Mouse (Mus musculus): Measurements from ENCODE around the gene Ovol1.

Ovol1 gene

DNA sequence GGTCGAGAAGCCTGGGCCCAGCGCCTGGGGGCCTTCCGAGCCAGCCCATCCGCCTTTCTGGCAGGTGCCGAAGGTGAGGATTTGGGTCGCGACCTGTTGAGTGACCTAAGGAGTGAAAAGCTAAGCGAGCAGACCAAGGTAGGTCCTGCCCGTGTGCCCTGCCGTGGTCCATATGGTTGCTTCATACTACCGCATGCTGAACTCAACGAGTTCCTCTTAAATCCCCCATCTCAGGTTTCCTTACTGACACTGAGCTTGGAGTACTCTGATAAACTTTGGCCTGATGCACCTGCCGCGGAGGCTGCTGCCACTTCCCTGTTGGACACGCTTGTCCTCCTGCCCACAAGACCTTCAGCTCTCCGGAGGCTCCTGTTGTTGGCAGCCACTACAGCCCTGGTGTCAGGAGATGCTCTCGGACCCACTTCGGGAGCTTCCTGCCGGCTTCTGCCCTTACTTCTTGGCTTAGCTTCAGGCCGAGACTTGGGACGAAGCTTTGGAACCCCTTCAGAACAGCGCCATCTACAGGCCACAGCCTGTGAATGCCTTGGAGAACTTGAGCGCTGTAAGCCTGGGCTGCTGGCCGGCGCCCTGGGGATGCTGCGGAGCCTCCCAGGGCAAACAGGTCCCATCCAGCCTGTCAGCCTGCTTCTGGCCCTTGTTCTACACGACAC lies 8.2 kb upstream of the Ovol1 start:
- DNase-seq (ENCODE audit: low spot score) = peak; percentile 90

DNA sequence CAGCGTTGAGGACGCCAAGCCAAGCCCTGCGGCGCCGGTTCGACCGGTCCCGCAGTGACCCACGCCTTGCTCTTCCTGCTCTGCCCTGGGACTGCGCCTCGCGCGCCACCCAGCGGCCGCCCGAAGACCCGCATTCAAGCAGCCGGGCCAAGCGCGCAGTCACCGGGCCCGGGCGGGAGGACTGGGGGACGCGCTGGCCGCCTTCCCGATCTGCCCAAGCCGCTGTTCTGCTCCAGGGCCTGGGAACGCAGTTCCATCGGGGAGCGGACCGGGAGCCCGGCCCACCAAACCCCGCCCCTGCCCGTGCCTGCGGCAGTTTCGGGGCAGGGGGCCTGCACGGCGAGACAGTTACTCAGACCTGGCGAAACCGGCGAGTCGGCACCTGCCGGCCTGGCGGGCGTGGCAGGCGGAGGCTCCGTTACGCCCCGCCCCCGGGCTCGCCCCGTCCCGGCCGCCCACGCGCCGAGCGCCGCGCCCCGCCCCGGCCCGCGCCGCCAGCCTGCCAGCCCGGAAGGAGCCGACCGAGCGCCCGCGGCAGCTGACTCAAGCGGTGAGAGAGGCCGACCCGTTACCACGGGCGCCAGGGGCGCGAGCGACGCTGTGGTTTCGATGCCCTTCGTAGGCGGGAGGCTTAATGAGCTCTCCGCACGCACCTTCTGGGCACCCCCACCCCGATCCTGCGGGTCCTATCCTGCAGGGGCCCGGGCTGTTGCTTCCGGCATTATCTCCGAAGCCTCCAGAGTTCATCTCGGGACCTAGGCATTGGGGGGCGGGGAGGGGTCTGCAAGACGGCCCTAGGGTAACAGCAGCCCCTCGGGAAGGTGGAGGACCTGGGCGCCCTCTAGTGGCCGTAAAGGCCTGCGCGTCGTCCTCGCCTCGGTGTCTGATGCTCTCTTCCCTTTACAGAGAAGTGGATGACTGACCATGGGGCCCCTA lies 7.4 kb upstream of the Ovol1 start, which contains the start of gene Ap5b1:
Ap5b1 (plus strand) TSS at position 492 of the 936 bp plus-strand sequence.
- DNase-seq (ENCODE audit: low spot score) = peak; percentile 91

DNA sequence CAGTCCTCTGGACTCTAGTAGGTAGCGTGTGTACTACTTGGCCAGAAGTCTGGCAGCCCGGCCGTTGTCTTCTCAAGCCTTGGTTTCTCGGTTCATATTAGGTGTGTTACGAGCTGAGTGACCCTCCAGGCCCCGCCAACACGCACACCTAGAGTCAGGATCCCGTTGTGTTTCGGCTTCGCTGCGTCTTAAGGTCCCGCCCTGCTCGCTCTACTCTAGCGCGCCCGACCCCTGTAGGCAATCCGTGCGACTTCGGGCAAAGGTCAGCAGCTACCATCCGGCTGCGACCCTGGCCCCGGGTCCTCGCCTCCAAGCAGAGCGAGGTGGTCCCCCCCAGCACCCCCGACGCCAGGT lies 6.7 kb upstream of the Ovol1 start:
- no peak for DNase-seq (ENCODE audit: low spot score)

DNA sequence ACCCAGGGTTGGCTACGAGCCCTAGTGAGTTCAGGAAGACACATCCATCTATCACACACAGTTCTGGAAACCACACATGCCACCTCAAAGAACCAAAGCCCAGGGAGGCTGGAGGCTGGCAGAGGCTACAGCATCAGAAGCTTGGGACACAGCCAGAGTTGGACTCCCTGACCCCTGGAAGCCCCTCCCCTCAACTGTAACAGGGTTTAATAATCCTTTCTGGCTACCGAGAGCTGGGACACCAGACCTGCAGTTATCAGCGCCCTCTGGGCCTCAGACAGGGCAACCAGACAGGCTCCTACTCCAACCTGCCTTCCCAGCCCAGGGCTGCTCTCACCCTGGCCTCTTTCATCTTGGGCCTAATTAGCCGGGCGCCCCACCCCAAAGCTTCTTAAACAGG lies 5.9 kb upstream of the Ovol1 start:
- DNase-seq (ENCODE audit: low spot score) = no peak

DNA sequence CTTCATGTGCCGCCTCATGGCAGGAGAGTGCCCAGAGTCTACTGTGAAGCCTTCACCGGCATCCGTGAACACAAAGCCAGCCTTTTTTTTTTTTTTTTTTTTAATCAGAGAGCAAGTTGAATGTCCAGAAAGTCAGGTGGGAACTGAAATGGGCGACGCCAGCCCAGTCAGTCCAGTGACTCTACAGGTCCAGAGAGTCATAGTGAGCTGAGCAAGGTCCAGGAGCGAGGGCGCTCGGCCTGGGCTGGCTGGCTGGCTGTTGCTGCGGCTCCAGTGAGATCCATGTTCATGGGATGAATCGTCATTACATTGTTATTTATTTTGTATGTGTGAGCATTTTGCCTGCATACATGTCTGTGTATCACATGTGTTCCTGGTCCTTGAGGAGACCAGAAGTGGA lies 2.3 kb upstream of the Ovol1 start:
- no peak for DNase-seq (ENCODE audit: low spot score)

DNA sequence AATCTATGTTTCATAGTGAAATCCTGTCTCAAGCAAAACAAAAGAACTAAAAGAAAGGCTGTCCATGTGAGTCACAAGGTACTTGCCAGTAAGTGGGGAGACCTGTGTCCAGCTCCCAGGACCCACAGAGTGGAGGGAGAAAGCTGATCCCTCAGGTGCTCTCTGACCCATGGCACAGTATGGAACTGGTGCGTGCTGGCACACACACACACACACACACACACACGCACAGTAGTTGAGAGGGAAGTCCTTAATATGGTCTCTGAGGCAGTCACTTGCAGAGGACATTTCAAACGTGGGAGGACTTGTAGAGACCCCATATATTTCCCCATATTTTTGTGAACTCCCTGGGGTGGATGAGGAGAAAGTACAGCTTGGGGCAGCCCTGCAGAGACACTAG lies 1.4 kb upstream of the Ovol1 start:
- no peak for DNase-seq (ENCODE audit: low spot score)

DNA sequence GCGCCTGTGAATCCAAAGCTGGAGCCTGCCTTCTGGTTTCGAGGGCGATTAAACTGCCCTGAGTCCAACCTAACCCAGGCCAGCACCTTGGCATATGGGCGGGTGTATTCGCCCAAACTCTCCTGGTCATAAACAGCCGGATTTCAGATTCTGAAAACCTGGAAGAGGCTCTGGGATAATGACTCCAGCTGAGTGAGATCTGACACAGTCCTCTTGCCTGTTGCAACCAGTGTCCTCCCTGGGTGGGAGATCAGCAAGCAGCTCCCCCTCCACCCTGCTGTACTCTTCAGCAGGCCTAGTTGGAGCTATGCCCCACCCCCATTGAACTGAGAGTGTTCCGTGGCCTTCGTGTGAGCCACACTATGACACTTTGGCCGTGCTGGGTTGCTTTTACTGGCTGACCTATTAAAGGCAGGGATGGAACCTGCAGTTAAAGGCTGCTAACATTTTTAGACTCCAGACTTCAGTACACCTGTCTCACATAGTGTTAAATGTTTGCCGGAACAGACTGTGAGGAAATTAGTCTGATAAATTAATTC lies 875 bp upstream of the Ovol1 start:
- no peak for DNase-seq (ENCODE audit: low spot score)

DNA sequence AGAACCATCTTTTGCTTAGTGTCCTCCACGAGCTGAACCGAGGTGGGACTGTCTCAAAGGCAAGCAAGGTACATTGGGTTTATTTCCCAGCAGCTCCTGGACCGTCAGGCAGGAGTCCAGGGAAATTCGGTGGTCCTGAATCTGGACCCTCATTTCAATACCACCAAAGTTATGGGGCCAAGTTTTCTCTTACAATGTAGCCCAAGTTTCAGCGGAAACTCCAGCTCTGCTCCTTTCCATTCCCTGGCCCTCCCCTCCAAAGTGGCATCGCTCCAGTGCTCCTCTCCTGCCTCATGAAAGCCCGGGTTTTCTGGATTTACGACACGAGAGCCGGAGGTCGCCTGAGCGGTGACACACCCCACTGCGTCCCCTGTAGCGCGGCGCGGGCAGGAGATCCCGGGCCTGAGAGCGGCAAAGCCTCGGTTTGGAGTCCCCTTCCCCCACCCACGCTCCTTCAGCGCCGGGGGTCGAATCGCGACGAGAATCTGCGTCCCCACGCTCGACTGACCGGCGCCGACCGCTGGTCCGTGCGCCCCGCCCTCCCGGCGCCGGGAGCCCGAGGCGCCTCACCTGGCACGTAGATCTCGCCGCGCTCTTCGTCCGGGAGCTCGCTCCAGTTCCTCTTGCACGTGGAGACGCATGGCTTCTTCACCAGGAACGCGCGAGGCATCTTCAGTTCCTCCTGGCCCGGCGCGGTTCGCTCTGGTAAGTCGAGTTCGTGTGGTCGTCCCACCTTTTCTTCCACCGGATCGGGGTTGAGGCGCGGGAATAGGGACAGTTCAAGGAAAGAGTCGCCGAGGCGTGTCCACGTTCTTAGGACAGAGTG lies 602 bp downstream of the Ovol1 start:
- DNase-seq (ENCODE audit: low spot score) = no peak

DNA sequence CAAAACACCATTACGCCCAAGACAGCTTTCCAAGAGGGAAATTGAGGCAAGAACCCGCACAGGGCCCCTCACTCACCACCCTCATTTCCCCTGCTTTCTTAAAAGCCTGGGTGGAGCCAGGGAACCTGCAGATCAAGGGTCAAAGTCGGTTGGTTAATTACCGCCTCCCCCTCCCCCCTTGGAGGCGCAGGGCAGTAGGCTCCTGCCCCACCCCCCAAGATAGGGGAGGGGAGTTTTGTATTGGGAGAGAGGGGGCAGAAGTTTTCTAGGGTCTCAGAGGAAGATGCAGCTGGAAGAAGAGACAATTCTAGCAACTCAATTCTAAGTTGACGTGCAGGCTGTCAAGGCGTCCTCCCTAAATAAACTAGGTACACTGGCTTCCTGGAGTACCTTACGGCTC lies 1.2 kb downstream of the Ovol1 start:
- DNase-seq (ENCODE audit: low spot score) = no peak

DNA sequence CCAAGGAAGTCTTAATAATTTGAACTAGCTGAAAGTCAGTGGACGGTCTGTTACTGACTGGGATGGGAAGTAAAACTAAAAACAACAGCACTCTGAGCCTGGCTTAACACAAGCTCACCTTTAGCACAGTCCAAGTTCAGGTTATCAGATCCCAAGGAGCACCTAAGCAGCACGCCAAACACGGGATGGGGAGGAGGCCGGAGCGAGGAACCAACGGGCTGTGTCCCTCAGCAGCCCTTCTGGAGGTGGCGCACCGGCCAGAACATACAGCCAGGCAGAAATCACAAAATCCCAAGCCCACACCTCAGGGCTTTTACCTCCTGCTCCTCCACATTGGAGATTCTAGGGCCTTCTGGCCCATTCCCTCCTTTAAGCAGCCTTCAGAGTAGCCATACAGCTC lies 1.7 kb downstream of the Ovol1 start:
- no peak for DNase-seq (ENCODE audit: low spot score)

DNA sequence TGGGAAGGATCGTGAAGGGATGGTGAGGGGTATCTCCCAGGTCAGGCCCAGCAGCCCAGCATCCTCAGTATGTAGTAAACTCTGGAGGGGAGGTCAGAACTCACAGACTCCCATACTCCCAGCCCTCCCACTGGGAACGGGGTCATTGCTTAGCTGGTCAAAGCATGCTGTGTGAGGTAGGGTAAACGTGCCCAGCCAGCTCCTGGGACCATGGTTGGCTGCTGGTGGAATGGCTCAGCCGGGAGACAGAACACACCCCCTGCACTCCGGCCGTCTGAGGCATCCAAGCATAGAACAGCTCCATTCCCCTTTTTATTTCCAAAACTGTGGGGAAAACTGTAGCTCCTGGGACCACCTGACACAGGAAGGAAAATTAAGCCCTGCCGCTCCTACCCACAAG lies 2.3 kb downstream of the Ovol1 start:
- no peak for DNase-seq (ENCODE audit: low spot score)

DNA sequence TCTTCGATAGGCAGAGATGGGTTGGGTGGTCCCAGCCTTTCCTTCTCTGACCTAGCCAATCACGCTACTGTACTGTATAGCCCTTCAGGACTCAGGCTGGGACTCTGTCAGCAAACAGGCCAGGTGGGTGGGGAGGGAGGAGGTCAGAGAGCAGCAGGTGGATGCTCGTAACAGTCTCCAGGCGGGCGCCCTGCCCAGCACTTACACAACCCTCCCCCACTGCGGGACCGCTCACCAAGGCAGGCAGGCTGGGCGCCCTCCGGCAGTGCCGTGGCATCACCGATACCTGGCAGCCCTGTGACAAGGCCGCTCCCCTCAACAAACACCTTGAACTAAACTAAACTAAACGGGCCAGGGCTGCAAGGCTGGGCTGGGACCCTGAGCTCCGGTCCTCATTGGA lies 6.2 kb downstream of the Ovol1 start:
- DNase-seq (ENCODE audit: low spot score) = no peak

DNA sequence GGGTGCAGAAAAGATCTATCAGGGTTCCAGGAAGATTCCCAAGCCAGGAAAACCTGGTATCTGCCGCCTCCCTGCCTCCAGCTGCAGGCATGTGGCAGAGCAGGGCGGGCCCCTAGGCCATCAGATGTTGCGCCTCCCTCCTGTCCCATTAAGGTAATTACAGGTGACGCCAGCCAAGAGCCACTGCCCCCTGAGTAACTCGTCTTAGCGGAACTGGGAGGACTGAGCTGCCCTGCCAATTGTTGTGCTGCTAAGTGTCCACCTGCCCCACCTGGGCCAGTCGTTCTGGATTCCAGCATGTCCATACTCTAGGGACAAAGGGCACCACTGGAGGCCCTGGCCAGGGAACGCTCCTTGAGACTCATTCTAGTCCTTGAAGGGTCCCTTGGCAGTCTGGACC lies 6.6 kb downstream of the Ovol1 start:
- DNase-seq (ENCODE audit: low spot score) = no peak

DNA sequence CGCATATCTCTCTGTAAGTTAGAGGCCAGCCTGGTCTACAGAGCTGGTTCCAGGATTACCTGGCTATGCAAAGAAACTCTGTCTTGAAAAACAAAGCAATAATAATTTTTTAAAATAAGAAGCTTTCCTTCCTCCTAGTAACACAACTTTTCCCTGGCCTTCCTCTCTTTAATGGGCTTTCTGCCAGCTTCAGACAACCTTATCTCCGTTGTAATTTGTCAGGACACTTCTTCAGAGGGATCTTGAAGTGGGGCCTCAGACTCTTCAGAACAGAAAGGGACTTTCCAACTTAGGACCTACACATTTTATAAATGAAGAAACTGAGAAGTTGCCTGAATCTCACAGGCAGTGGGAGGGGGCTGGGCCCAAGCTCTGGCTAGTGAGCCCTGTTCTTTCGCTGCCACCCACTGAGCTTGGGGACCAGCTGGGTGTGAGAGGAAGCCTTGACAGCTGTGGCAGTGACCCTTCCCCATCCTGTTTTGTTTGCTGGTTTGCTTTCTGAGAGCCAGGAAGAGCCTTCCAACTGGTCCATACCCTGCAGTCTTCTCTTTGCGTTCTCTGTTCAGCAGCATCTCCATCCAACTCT lies 12.9 kb downstream of the Ovol1 start:
- no peak for DNase-seq (ENCODE audit: low spot score)

DNA sequence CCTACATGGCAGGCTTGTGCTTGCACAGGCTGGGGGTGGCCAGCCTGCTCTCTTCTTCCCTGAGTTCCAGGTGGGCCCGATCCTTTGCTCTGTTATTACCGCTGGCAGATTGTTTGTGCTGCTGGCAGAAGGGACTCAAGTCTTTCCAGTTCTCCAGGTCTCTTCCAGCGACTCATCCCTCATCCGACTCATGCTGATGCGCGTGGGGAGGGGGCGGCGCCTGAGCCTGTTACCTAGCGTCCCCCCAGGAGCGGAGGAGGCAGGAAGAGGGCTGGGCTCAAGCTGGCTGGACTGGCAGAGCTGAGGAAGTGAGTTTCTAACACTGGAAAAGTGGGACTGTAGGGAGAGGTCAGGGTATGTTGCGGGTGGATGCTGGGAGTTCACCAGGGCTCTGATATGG lies 16.4 kb downstream of the Ovol1 start:
- DNase-seq (ENCODE audit: low spot score) = no peak

DNA sequence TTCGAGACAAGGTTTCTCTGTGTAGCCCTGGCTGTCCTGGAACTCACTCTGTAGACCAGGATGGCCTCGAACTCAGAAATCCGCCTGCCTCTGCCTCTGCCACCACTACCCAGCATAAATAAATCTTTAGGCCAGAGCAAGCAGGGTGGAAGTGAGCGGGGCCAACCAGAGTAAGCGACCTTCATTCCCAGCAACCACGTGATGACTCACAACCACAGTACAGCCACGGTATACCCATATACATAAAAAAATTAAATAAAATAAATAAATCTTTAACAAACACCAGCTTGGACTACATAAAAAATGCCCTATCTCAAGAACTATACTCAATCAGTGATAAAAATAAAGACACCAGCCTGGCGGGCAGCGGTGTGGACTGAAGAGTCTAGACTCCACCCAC lies 17.1 kb downstream of the Ovol1 start:
- no peak for DNase-seq (ENCODE audit: low spot score)

DNA sequence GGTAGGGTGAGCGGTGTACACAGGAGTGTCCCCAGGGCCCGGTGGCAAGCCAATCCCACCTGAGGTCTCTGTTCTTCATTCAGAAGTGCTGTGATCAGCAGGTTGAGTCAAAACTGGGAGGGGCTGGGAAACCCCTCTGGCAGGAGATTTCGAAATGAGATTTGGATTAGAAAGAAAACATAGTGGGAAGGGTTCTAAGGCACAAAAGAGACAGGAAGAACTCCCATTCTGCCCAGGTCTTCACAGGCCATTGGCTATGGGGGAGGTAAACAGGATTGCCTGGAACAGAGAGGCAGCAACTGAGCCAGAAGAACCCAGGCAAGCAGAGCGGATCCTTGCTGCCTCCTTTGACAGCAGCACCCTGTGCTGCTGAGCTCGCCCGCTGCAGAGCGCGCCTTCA lies 21.7 kb downstream of the Ovol1 start:
- DNase-seq (ENCODE audit: low spot score) = no peak

DNA sequence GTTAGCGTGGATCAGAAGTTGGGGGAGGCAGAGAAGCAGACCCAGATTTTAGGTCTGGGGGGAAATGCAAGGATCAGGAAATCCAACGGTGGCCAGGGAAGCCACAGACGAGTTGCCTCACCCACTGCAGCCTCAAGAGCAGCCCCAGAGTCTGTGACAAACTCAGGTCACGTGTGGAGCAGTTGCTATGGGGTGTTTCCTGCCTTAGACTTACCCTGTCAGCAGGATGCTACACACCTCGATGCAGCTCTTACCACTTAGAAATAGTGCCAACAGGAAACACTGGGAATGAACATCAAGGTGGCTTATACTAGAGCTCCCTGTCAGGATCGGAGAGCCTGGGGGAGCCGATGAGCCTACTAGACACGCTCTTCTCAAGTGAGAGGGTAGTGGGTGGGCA lies 27.9 kb downstream of the Ovol1 start:
- DNase-seq (ENCODE audit: low spot score) = no peak

DNA sequence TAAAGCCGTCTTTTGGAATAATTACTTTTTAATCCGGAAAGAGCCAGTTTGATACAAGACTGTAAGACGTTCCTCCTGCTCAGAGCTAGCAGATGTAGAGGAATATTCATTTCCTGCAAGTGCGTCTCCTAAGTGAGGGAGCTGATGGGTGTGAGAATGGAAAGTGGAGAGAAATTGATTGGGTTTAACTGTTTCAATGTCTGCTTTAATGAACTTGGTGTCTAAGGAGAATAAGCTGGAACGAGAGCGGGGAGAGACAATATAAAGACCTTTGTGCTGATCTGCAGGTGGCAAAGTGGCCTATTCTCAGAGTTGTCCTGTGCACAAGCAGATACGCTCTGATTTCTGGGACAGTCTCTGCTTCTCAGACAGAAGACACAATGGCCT lies 30.3 kb downstream of the Ovol1 start:
- DNase-seq (ENCODE audit: low spot score) = no peak

DNA sequence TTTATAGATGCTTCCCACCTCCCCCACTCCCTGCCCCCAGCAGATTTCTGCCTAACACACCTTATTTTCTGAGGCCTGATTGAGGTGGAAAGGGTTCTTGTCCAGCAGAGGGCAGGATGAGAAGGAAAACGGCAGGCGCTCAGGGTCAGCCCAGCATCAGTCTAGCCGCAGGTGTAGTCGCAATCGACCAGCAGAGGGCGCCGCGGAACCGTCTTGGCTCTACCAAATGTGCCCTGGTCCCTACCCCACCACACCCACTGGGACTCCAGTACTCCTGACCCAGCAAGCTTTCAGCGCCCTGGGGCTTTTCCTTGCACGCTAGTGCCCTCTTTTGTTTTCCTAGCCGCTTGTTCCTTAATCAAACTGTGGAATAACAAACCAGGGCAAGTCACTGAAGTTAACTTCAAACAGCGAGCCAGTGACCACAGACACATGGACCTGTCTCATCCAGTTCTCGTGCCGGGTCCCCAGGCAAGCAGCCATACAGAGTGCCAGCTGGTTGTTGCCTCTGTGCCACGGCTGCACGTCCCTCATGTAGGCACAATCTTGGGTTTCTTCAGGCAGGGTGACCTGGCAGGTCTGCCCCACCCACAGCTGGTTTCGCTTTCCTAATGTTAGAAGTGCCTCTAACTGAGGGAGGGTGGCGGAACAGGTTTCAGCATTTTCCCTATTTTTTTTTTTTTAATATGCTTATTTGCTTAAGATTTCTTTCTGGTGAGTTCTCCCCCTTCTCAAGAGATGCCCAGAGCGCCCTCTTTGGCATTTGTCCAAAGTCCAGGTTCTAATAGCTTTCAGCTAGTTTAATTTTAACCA lies 30.9 kb downstream of the Ovol1 start:
- peak; percentile 99 for DNase-seq (ENCODE audit: low spot score)

DNA sequence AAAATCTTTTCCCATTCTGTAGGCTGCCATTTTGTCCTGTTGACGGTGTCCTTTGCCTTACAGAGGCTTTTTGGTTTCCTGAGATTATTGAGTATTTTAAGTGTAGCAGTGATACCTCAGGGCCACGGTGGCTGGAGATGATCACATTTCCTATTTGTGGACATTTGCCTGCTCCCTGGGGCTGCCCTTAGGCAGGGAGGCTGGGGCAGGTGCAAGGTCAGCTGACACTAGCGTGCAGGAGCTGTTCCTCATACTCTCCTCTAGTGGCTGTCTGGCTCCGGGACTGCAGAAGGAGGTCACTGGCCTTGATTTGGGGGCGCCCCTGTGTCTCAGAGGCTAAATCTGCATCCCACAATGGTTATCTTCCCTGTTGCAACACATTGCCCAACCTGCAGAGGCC lies 35.2 kb downstream of the Ovol1 start:
- DNase-seq (ENCODE audit: low spot score) = no peak

Data from testis, postnatal 10 days (tissue).